Mouse (Mus musculus): ENCODE results near the gene Aff3.
A peak's percentile ranks its signal among the peaks of the same experiment; 100 is the strongest.
"Not testable (repeated sequence)": the region's sequence is repeated elsewhere in the genome, so short reads cannot be mapped to it uniquely, and the experiment has no call there.

Aff3 gene

GRCm38 (mm10) chr1:38440471-38440815 is 224.3 kb downstream of the Aff3 start:
- DNase-seq (ENCODE audit: low read depth, low spot score): no peak

- DNase-seq (ENCODE audit: low read depth, low spot score): peak; percentile 27
These were observed 224.8 kb downstream of the Aff3 start for GRCm38 (mm10) chr1:38439751-38440470.

GRCm38 (mm10) chr1:38438447-38438846 is 226.3 kb downstream of the Aff3 start:
- DNase-seq (ENCODE audit: low read depth, low spot score): peak; percentile 18

GRCm38 (mm10) chr1:38437671-38438070 is 227.1 kb downstream of the Aff3 start:
- DNase-seq (ENCODE audit: low read depth, low spot score): peak; percentile 98

GRCm38 (mm10) chr1:38436471-38437340 is 228.0 kb downstream of the Aff3 start:
- DNase-seq (ENCODE audit: low read depth, low spot score): peak; percentile 13

- not testable (repeated sequence) for DNase-seq (ENCODE audit: low read depth, low spot score)
These were observed 234.4 kb downstream of the Aff3 start for GRCm38 (mm10) chr1:38430311-38430710.

GRCm38 (mm10) chr1:38428708-38429683 is 235.8 kb downstream of the Aff3 start:
- peak; percentile 17 for DNase-seq (ENCODE audit: low read depth, low spot score)

GRCm38 (mm10) chr1:38422921-38423320 is 241.8 kb downstream of the Aff3 start:
- no peak for DNase-seq (ENCODE audit: low read depth, low spot score)

- no peak for DNase-seq (ENCODE audit: low read depth, low spot score)
These were observed 245.4 kb downstream of the Aff3 start for GRCm38 (mm10) chr1:38419331-38419730.

- DNase-seq (ENCODE audit: low read depth, low spot score): no peak
These were observed 246.3 kb downstream of the Aff3 start for GRCm38 (mm10) chr1:38418181-38419032.

GRCm38 (mm10) chr1:38417196-38417595 is 247.6 kb downstream of the Aff3 start:
- DNase-seq (ENCODE audit: low read depth, low spot score): no peak

GRCm38 (mm10) chr1:38415511-38415910 is 249.2 kb downstream of the Aff3 start:
- DNase-seq (ENCODE audit: low read depth, low spot score): no peak

- no peak for DNase-seq (ENCODE audit: low read depth, low spot score)
These were observed 253.6 kb downstream of the Aff3 start for GRCm38 (mm10) chr1:38411106-38411505.

GRCm38 (mm10) chr1:38410457-38410856 is 254.3 kb downstream of the Aff3 start:
- no peak for DNase-seq (ENCODE audit: low read depth, low spot score)

- DNase-seq (ENCODE audit: low read depth, low spot score): no peak
These were observed 256.5 kb downstream of the Aff3 start for GRCm38 (mm10) chr1:38408241-38408640.

GRCm38 (mm10) chr1:38403781-38404180 is 261.0 kb downstream of the Aff3 start:
- no peak for DNase-seq (ENCODE audit: low read depth, low spot score)

- DNase-seq (ENCODE audit: low read depth, low spot score): peak; percentile 74
These were observed 262.9 kb downstream of the Aff3 start for GRCm38 (mm10) chr1:38401856-38402255.

- DNase-seq (ENCODE audit: low read depth, low spot score): no peak
These were observed 265.5 kb downstream of the Aff3 start for GRCm38 (mm10) chr1:38399269-38399668.

- no peak for DNase-seq (ENCODE audit: low read depth, low spot score)
These were observed 266.2 kb downstream of the Aff3 start for GRCm38 (mm10) chr1:38398566-38398965.

GRCm38 (mm10) chr1:38395194-38395681 is 269.5 kb downstream of the Aff3 start:
- no peak for DNase-seq (ENCODE audit: low read depth, low spot score)

- no peak for DNase-seq (ENCODE audit: low read depth, low spot score)
These were observed 270.3 kb downstream of the Aff3 start for GRCm38 (mm10) chr1:38394493-38394892.
